Mouse (Mus musculus) forebrain, embryonic 14.5 days (tissue): ENCODE data around the gene Adsl. TPM values are rescaled to one million over a fixed set of nuclear protein-coding genes. Genes with fewer than 3 reads are reported as not detected.
"Not testable (repeated sequence)": the region's sequence is repeated elsewhere in the genome, so short reads cannot be mapped to it uniquely, and the experiment has no call there.

Experiments used
- ATAC-seq: fragments of 200-750 bp; cut with Nextera tagmentation; 2 replicates; pipeline ENCODE4 v1.8.0; 2017; ENCODE audit warnings: mild to moderate bottlenecking, moderate library complexity
- DNase-seq: peaks from one replicate; pipeline ENCODE4 v3.0.0-alpha.2; 2015; ENCODE audit warnings: low spot score
- H3K27ac ChIP-seq: fragments of 300-500 bp; sonication (generic); 2 replicates; pipeline ENCODE4 v1.5.1; 2014; ENCODE audit warnings: low read depth, mild to moderate bottlenecking, control low read depth, low read length, moderate library complexity
- H3K27me3 ChIP-seq: fragments of 300-500 bp; sonication (generic); replicated peaks from 2 replicates; pipeline ENCODE4 v1.6.1; 2014; ENCODE audit warnings: low read length, control low read depth, mixed read lengths; ENCODE audit not compliant: control insufficient read depth, insufficient read depth
- H3K36me3 ChIP-seq: fragments of 300-500 bp; sonication (generic); 2 replicates; pipeline ENCODE4 v1.6.1; 2014; ENCODE audit warnings: low read length, control low read depth; ENCODE audit not compliant: control insufficient read depth, insufficient read depth
- H3K4me1 ChIP-seq: fragments of 300-500 bp; sonication (generic); 2 replicates; pipeline ENCODE4 v1.6.1; 2014; ENCODE audit warnings: antibody characterized with exemption, low read length, control low read depth; ENCODE audit not compliant: control insufficient read depth, insufficient read depth
- H3K4me2 ChIP-seq: fragments of 300-500 bp; sonication (generic); 2 replicates; pipeline ENCODE4 v1.6.1; 2014; ENCODE audit warnings: mild to moderate bottlenecking, control low read depth, low read length
- H3K4me3 ChIP-seq: fragments of 300-500 bp; sonication (generic); 2 replicates; pipeline ENCODE4 v1.5.1; 2014; ENCODE audit warnings: low read depth, low read length, control low read depth
- H3K9ac ChIP-seq: fragments of 300-500 bp; sonication (generic); 2 replicates; pipeline ENCODE4 v1.6.1; 2014; ENCODE audit warnings: mild to moderate bottlenecking, low read length, control low read depth, moderate library complexity
- H3K9me3 ChIP-seq: fragments of 300-500 bp; sonication (generic); replicated peaks from 2 replicates; pipeline ENCODE4 v1.6.1; 2016; ENCODE audit warnings: low read length, control low read depth, mixed read lengths; ENCODE audit not compliant: control insufficient read depth
- WGBS: fragments of 180-500 bp; shearing (Covaris S2); extraction: QIAGEN DNeasy Blood & Tissue Kit; methylation state at CpG from one replicate; pipeline ENCODE4 v1.1.7; 2014; 5-methylcytosine and 5-hydroxymethylcytosine counted together
- polyA plus RNA-seq: library from polyadenylated mRNA; unstranded; fragments of >200 nt; fragmentation: Nextera tagmentation; extraction: Ambion mirVana; gene quantifications from 2 replicates; pipeline ENCODE4 v1.2.1, GENCODE M21; 2014

Gene Adsl
- 81.0 and 88.0 TPM in 2 replicates for polyA plus RNA-seq

- peak within 1 kb of the TSS; percentile 80 for H3K4me3 ChIP-seq
- H3K36me3 ChIP-seq = peaks cover 15% of the 10 kb centered on the region
- H3K9ac ChIP-seq = peak within 1 kb of the TSS; percentile 76
- H3K4me1 ChIP-seq = peaks cover 4% of the 10 kb centered on the region; the same call in 1 of the 2 replicates
- H3K9me3 ChIP-seq = no peaks in the 10 kb centered on the region
- no peaks in the 10 kb centered on the region for H3K27me3 ChIP-seq
- ATAC-seq (peak; percentile 96), DNase-seq (peak; percentile 93)
- H3K4me2 ChIP-seq = peak within 1 kb of the TSS; percentile 76
- H3K27ac ChIP-seq = peak within 1 kb of the TSS; percentile 76; the same call in 1 of the 2 replicates
- under 1% methylated on average over 63 of the region's 63 CpGs for WGBS
These were observed at the start of gene Adsl for GRCm38 (mm10) chr15:80948145-80949135. TSS of gene Adsl (plus strand) at chr15:80948490.

GRCm38 (mm10) chr15:80899806-80900205 is 48.5 kb upstream of the Adsl start:
- no peaks in the 10 kb centered on the region for H3K4me1 ChIP-seq
- H3K4me3 ChIP-seq = no peak overlapping the region
- H3K27me3 ChIP-seq = no peaks in the 10 kb centered on the region
- H3K27ac ChIP-seq = no peak overlapping the region
- ATAC-seq (no peak), DNase-seq (no peak)
- no peaks in the 10 kb centered on the region for H3K9me3 ChIP-seq
- peaks cover 92% of the 10 kb centered on the region for H3K36me3 ChIP-seq
- H3K4me2 ChIP-seq = no peak overlapping the region
- WGBS = 71% methylated on average over 2 of the region's 2 CpGs
- no peak overlapping the region for H3K9ac ChIP-seq

- H3K27me3 ChIP-seq = no peaks in the 10 kb centered on the region
- no peaks in the 10 kb centered on the region for H3K4me1 ChIP-seq
- no peak overlapping the region for H3K27ac ChIP-seq
- H3K4me3 ChIP-seq = no peak overlapping the region
- H3K9ac ChIP-seq = no peak overlapping the region
- no peaks in the 10 kb centered on the region for H3K9me3 ChIP-seq
- DNase-seq (no peak), ATAC-seq (no peak)
- 92% methylated on average over 6 of the region's 6 CpGs for whole genome bisulfite sequencing
- H3K36me3 ChIP-seq = peaks cover 91% of the 10 kb centered on the region
- no peak overlapping the region for H3K4me2 ChIP-seq
These were observed 46.3 kb upstream of the Adsl start for GRCm38 (mm10) chr15:80901806-80902513.

GRCm38 (mm10) chr15:80904776-80905175 is 43.5 kb upstream of the Adsl start:
- not testable (repeated sequence) for H3K27me3 ChIP-seq, H3K4me1 ChIP-seq, ATAC-seq, H3K9ac ChIP-seq, H3K9me3 ChIP-seq, H3K4me3 ChIP-seq, DNase-seq, H3K4me2 ChIP-seq, H3K27ac ChIP-seq
- peaks cover 78% of the 10 kb centered on the region for H3K36me3 ChIP-seq
- 92% methylated on average over 6 of the region's 6 CpGs for WGBS

GRCm38 (mm10) chr15:80910183-80910582 is 38.1 kb upstream of the Adsl start:
- H3K36me3 ChIP-seq = peaks cover 67% of the 10 kb centered on the region
- 89% methylated on average over 3 of the region's 3 CpGs for WGBS
- H3K4me2 ChIP-seq = no peak overlapping the region
- H3K27me3 ChIP-seq = no peaks in the 10 kb centered on the region
- H3K4me1 ChIP-seq = no peaks in the 10 kb centered on the region
- H3K4me3 ChIP-seq = no peak overlapping the region
- ATAC-seq (no peak), DNase-seq (no peak)
- no peaks in the 10 kb centered on the region for H3K9me3 ChIP-seq
- H3K27ac ChIP-seq = no peak overlapping the region
- no peak overlapping the region for H3K9ac ChIP-seq

GRCm38 (mm10) chr15:80910790-80911531 is 37.3 kb upstream of the Adsl start:
- H3K4me2 ChIP-seq = no peak overlapping the region
- H3K27me3 ChIP-seq = no peaks in the 10 kb centered on the region
- 90% methylated on average over 4 of the region's 4 CpGs for WGBS
- no peak overlapping the region for H3K27ac ChIP-seq
- H3K9me3 ChIP-seq = no peaks in the 10 kb centered on the region
- no peak overlapping the region for H3K9ac ChIP-seq
- no peak overlapping the region for H3K4me3 ChIP-seq
- ATAC-seq (no peak), DNase-seq (no peak)
- no peaks in the 10 kb centered on the region for H3K4me1 ChIP-seq
- H3K36me3 ChIP-seq = peaks cover 62% of the 10 kb centered on the region

GRCm38 (mm10) chr15:80912175-80912574 is 36.1 kb upstream of the Adsl start:
- DNase-seq = no peak
- 85% methylated on average over 3 of the region's 3 CpGs for WGBS
- peaks cover 63% of the 10 kb centered on the region for H3K36me3 ChIP-seq

GRCm38 (mm10) chr15:80913803-80914202 is 34.5 kb upstream of the Adsl start:
- Histone ChIP-seq H3K27me3 (no peaks in the 10 kb centered on the region), H3K9me3 (no peaks in the 10 kb centered on the region), H3K36me3 (peaks cover 67% of the 10 kb centered on the region), H3K27ac (no peak overlapping the region), H3K4me2 (no peak overlapping the region), H3K4me1 (no peaks in the 10 kb centered on the region), H3K9ac (no peak overlapping the region), H3K4me3 (no peak overlapping the region)
- DNase-seq (no peak), ATAC-seq (no peak)
- 89% methylated on average over 1 of the region's 1 CpGs for WGBS

More at GRCm38 (mm10) chr15:80912175-80912574, 36.1 kb upstream of the Adsl start:
- Histone ChIP-seq H3K9me3 (no peaks in the 10 kb centered on the region), H3K4me3 (no peak overlapping the region), H3K4me2 (no peak overlapping the region), H3K27me3 (no peaks in the 10 kb centered on the region), H3K27ac (no peak overlapping the region), H3K4me1 (no peaks in the 10 kb centered on the region), H3K9ac (no peak overlapping the region)
- ATAC-seq = no peak
